7 mouse cellular contexts compared by ENCODE assay signal in the genomic region with DNA sequence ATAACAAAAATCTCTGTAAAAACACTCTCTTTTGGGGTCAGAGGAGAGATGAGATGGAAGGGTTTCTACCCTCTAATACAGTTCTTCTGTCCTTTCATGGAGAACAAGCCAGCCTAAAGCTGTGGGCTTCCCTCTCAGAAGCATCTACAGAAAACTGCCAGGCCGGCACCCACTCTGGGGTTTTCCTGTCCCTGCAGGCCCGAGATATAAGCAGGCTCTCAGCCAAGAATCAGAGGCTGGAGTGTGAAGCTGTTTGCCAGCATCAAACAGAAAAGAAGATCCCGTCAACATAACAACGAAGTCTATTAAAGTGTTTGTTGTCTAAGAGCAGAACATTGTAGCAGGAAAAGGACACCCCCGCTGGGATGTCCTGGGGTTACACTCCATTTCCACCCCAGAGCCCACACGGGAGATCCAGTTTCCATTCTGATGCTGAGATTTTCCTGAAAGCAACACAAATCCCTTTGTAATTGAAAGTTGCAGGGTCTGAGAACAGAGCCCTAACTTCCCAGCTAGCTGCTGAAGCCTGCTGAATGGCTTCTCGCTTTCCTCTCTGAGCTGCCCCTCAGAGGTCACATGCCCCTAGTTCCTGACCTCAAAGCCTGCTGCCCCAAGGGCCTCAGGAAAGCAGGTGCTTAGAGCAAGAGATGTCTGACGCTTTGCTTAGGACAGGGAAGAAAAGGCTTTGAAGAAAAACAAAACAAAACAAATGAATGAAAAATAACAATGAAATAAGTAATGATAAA. TPM values are rescaled to one million over a fixed set of nuclear protein-coding genes. Genes with fewer than 3 reads are reported as not detected.
DNase-seq lines count a peak whose midpoint lies in the region; ATAC-seq lines count a peak whose summit lies in the region.

No protein-coding gene starts in this region.

- H3K4me1 ChIP-seq in embryonic facial prominence, embryonic 11.5 days (ENCODE audit: control insufficient read depth, insufficient read depth, low read length) = no peaks in the 10 kb centered on the region
- peaks cover 6% of the 10 kb centered on the region for H3K4me1 ChIP-seq in hindbrain, embryonic 12.5 days
- peaks cover 4% of the 10 kb centered on the region for H3K4me1 ChIP-seq in neural tube, embryonic 13.5 days (replicated peaks)

- no peak for ATAC-seq in embryonic facial prominence, embryonic 11.5 days (replicated peaks; ENCODE audit: insufficient number of reproducible peaks, low FRiP score, low TSS enrichment, low read depth)
- no peak for ATAC-seq in hindbrain, embryonic 12.5 days (ENCODE audit: low FRiP score)
- ATAC-seq in neural tube, embryonic 13.5 days (ENCODE audit: low read depth) = no peak

- peaks cover 4% of the 10 kb centered on the region; the same call in 1 of the 2 replicates for H3K27me3 ChIP-seq in embryonic facial prominence, embryonic 11.5 days (ENCODE audit: control insufficient read depth, insufficient read depth, low read length)
- peaks cover 7% of the 10 kb centered on the region for H3K27me3 ChIP-seq in hindbrain, embryonic 12.5 days
- H3K27me3 ChIP-seq in neural tube, embryonic 13.5 days = peaks cover 4% of the 10 kb centered on the region

- H3K4me2 ChIP-seq in embryonic facial prominence, embryonic 11.5 days (ENCODE audit: low read depth, low read length) = 0 out of 2 replicates have a peak overlapping the region, but pooled peaks have one; percentile 3
- H3K4me2 ChIP-seq in hindbrain, embryonic 12.5 days (replicated peaks) = peak overlapping the region; percentile 2; the same call in 1 of the 2 replicates
- H3K4me2 ChIP-seq in neural tube, embryonic 13.5 days = peak overlapping the region; percentile 5; the same call in 1 of the 2 replicates

- no peak overlapping the region for H3K9ac ChIP-seq in embryonic facial prominence, embryonic 11.5 days (replicated peaks; ENCODE audit: low read length)
- H3K9ac ChIP-seq in hindbrain, embryonic 12.5 days = no peak overlapping the region
- no peak overlapping the region for H3K9ac ChIP-seq in neural tube, embryonic 13.5 days

- 3% methylated on average over 8 of the region's 8 CpGs for WGBS in embryonic facial prominence, embryonic 11.5 days
- WGBS in hindbrain, embryonic 12.5 days = 3% methylated on average over 8 of the region's 8 CpGs
- WGBS in neural tube, embryonic 13.5 days = 4% methylated on average over 8 of the region's 8 CpGs

- H3K4me3 ChIP-seq in embryonic facial prominence, embryonic 11.5 days (ENCODE audit: low read depth, low read length) = no peak overlapping the region
- no peak overlapping the region for H3K4me3 ChIP-seq in hindbrain, embryonic 12.5 days
- no peak overlapping the region for H3K4me3 ChIP-seq in neural tube, embryonic 13.5 days

- H3K27ac ChIP-seq in embryonic facial prominence, embryonic 11.5 days (replicated peaks; ENCODE audit: low read depth, low read length) = no peak overlapping the region
- no peak overlapping the region; the same call in 1 of the 2 replicates for H3K27ac ChIP-seq in hindbrain, embryonic 12.5 days
- H3K27ac ChIP-seq in neural tube, embryonic 13.5 days (replicated peaks) = peak overlapping the region; percentile 15; the same call in 1 of the 2 replicates

- intact Hi-C loops in left cerebral cortex, postnatal 4 days (cut with DNase I) = no loop called here

- peak; percentile 48 for DNase-seq in left cerebral cortex, postnatal 4 days
- no peak for DNase-seq in left cerebral cortex, adult 11 months (ENCODE audit: low spot score)
- peak; percentile 53 for DNase-seq in embryonic facial prominence, embryonic 11.5 days (ENCODE audit: low spot score)
- no peak for DNase-seq in ovary, adult 18-20 months (ENCODE audit: low spot score)
- no peak for DNase-seq in frontal cortex, postnatal 10 days (ENCODE audit: low spot score in 2 of 2)

- peaks cover 2% of the 10 kb centered on the region; the same call in 1 of the 2 replicates for H3K9me3 ChIP-seq in embryonic facial prominence, embryonic 11.5 days (replicated peaks; ENCODE audit: control insufficient read depth, low read length)
- peaks cover 11% of the 10 kb centered on the region for H3K9me3 ChIP-seq in hindbrain, embryonic 12.5 days (replicated peaks)
- peaks cover 14% of the 10 kb centered on the region; the same call in 1 of the 2 replicates for H3K9me3 ChIP-seq in neural tube, embryonic 13.5 days

- no peaks in the 10 kb centered on the region; the same call in 1 of the 2 replicates for H3K36me3 ChIP-seq in embryonic facial prominence, embryonic 11.5 days (replicated peaks; ENCODE audit: control insufficient read depth, insufficient read depth, low read depth, low read length)
- 0 out of 2 replicates have a peak, but pooled peaks cover 3% of the 10 kb centered on the region for H3K36me3 ChIP-seq in hindbrain, embryonic 12.5 days
- H3K36me3 ChIP-seq in neural tube, embryonic 13.5 days = peaks cover 6% of the 10 kb centered on the region; the same call in 1 of the 2 replicates

RNA-seq across cellular contexts. Expression of a gene that starts 7.0 kb away (rescaled TPM):
- total RNA-seq in left cerebral cortex, postnatal 4 days (2021) = 10 to 100 TPM in 1 of 2 experiments, 1 to 10 TPM in 1; 8.3 to 14.7 TPM
- 4.4 and 4.7 TPM in 2 replicates for polyA plus RNA-seq in embryonic facial prominence, embryonic 11.5 days (2014; fragmentation: Nextera tagmentation; extraction: Ambion mirVana)
- 3.9 and 4.6 TPM in 2 replicates for polyA plus RNA-seq in hindbrain, embryonic 12.5 days (2016; fragmentation: Nextera tagmentation; extraction: Ambion mirVana)
- 1.4 and 1.5 TPM in 2 replicates for polyA plus RNA-seq in neural tube, embryonic 13.5 days (2015; fragmentation: Nextera tagmentation; extraction: Ambion mirVana)

Comparison
In these comparisons a context has a peak if more than half of its experiments do, and no peak if none do; other contexts are left out.
1. DNase-seq: peak in left cerebral cortex, postnatal 4 days (single experiment) and embryonic facial prominence, embryonic 11.5 days (single experiment); none in left cerebral cortex, adult 11 months (single experiment), ovary, adult 18-20 months (single experiment) and frontal cortex, postnatal 10 days (0 of 2).
2. Peak in every context shown above with its lines, with median percentiles within 50 percentile points of each other: H3K4me2 ChIP-seq.